Mouse (Mus musculus) mouse trophoblast stem cell (cell line): ENCODE measurements at regions not wholly inside any gene's neighbourhood (a gene's known extent, or its start where the extent isn't known, plus 50 kb on each side); places are given as distances from the start of the nearest gene placed in this dataset.

Experiments used
- in situ Hi-C, 2 experiments: fragments of 300-500 bp; cut with MseI, MboI; formaldehyde crosslinking; loops; 2 replicates in 1 of 2; 3 replicates in 1 of 2; pipeline ENCODE4 v1.15.1; 2025

DNA sequence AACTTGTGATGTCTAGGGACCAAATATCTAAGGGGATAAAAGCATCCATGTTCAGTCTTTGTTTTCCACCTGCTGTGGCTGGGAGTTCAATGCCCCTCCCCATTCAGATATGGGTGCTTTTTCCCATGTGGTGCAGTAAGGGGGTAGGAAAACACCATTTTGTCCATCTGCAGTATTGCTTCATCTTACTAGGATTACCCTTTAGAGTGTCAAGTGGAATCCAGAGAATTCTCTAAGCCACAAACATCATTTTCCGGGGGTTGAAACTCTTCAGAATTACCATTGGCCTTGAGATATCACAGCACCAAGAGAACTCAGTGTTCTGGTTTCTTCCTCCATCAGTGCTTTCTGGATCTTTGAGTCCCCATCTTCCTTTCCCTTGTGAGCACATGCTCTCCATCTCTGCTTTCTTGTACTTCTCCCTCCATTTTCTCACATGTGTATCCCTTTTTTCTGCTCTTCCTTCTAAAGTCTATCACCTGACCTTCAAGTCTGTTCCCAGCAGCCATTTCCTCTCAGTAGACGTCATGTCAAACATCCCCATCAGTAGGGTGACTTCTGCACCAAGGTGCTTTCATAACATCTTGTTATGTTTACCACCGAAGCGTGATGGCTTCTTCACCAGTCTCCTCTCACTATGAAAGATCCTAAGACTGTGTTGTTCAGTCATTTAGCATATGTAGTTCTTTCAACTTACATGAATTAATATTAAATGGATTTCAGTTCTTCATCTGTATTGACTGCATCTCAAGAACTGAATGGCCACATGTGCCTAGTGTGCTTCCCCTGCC, 431.6 kb upstream of the Ubash3b start:
- in situ Hi-C loops: no loop called here

DNA sequence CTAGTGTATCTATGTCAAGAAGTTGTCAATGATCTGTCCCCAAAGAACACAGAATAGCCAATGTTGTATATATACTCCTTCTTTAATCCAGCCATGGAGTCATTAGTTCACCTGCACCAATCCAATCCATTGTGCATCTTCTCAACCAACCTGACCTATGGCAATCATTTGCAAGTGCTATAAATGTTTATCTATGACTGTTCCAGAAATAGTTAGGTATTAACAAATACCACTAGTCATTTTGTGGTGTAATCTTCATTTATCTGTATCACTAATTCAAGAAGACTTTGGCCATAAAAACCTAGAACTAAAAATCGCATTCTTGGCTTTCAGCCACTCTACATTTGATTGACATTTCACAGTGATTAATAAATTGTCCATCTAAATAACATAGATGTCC, 430.6 kb upstream of the Ubash3b start:
- in situ Hi-C loops: no loop called here

DNA sequence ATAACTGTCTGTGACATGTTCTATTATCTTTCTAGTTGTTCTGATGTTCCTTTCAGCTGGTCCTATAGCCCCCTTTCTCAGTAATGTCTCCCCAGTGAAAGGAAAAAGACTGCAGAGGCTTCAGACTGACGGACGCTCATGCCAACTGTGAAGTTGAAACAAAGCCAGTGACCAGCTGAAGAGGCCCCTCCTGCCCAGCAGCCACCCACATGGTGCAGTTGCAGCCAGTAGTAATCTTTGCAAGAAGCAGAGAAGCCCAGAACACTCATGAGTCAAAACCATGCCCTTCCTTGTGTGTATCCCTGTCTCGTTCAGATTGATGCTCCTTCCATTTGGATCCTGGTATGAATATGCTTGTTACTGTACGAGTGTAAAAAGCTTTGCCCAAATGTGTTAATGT, 428.7 kb upstream of the Ubash3b start:
- in situ Hi-C loops: no loop called here

DNA sequence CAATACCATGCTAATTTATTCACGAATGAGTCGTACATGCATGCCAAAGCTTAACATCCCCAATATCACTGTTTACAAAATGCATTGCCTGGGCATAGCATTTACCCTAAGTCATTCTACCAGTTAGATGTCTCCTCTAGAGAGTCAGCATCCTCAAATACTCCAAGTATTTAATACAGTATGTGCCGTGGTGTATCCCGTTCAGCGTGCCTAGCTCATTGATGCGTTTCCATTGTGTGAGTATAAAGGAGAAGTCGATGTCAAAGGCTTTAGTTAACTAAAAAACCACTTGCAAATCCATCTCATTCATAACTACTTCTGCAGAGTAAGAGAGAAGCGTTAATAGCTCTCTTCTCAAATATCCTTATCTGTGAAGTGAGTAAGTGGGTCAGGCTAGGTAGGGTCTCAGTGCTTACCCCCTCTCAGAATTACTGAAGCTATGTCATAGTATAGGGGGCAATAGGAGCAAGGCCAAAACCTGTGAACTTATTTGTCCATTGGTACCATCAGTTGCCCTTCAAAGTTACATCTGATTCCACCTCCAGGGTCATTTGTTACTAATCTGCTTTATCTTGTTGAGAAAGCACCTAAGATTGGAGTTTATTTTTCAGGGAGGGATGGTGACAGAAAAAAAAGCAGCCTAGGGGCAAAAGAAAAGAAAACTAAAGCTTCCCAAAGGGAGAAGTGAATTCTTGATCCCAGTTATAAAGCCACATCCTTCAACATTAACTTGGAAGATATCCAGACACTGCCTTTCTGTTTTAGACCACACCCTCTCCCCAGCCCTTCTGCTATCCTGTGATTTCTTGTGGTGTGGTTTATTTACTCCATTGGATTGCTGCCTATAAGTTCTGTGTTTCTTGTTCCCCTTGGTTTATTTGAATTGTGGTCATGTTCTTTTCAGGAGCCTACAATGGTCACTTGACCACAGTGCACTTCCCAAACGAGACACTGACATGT, 427.2 kb upstream of the Ubash3b start:
- in situ Hi-C loops: no loop called here

DNA sequence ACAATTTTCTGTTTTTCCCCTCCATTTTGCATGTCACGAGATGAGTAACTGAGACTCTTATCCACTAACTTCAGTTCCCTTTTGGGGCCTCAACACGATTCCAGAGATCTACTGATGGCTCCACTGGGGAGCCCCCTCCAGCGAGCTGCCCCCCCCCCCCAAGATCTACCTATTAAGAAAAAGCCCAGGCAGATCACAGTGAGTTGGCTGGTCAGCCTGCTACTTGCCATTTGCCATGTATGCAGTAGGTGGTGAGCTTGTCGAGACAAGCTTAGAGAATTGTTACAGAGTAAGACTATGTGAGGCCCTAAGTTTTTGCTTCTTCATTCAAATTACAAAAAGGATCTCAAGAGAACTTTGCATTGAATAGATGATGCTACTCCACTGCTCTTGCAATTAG, 426.3 kb upstream of the Ubash3b start:
- in situ Hi-C loops: no loop called here

DNA sequence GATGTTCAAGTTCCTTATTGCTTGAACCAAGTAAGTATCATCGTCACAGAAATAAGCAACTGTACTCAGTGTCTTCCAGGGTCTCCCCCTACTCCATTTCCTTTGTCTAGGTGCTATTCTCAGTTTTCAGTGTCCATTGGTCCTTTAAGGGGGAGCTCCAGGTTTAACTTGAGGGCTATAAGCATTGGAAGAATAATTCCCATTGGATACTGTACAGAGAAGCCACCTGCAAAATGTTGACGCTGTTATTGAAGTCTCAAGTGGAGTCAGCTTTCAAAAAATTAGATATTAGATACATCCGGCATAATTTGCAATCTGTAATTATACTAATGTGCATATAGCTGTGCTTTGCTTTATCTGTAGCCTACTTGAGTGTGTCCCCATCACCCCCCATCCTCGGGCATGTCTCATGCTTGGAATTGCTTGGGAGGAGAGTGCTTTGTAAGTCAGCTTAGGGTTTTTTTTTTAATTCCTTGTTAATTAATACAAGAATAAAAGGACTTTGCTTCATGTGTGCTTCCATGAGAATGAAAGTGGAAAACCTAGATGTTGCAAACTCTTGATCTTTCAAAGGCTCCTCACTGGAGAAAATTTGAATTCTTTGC, 425.6 kb upstream of the Ubash3b start:
- in situ Hi-C loops: no loop called here

DNA sequence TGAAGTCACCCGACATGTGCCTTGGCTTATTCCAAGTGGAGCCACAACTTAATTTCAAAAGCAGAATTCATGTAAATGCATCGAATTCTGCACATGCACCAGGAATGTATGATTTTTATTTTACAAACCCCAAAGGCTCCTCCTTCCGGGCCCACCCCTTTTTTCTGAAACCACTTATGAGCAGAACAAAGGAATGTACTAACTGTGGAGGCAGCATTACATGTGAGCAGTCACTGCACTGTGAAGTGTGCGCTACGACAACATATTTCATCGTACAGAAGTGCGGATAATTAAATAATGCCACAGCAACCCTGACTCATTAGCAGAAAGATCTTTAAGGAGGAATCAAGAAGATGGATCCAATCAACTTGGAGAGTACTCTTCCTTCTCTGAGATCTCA, 424.8 kb upstream of the Ubash3b start:
- in situ Hi-C loops: no loop called here

DNA sequence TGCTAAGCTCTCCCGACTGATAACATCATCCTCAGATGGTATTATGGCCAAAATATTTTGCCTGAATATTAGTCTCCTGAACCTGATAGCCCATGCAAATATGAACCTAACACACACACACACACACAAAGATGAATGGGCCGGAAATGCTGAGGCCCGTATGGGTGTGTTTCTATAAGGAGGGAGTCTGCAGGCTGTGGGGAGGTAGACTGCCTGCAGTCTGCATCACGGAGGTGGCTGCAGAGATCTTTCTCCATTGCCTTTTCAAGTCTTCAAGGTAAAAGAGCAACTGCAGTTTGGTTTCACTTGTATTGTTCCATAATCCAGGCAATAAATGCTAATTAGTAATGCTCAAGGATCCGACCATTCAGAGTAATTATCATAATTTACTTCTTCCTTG, 424.3 kb upstream of the Ubash3b start:
- in situ Hi-C loops: no loop called here

DNA sequence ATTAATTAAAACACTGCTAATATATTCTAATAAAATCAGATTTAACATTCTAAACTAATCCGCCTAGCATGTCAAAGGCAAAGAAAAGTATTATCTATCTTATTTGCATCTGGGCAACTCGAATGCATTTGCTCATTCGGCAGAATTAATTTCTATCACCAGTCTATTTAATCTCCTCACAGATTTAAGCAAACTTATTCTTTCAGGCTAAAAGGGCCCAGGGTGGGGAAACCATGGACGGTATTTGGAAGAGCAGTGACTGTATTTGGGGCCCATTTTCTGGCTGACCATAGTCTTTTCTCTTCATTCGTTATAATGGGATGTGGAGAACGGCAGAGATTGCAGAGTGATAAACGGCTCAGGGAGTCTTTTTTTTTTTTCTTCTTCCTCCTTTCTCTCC, 423.5 kb upstream of the Ubash3b start:
- in situ Hi-C loops: no loop called here

DNA sequence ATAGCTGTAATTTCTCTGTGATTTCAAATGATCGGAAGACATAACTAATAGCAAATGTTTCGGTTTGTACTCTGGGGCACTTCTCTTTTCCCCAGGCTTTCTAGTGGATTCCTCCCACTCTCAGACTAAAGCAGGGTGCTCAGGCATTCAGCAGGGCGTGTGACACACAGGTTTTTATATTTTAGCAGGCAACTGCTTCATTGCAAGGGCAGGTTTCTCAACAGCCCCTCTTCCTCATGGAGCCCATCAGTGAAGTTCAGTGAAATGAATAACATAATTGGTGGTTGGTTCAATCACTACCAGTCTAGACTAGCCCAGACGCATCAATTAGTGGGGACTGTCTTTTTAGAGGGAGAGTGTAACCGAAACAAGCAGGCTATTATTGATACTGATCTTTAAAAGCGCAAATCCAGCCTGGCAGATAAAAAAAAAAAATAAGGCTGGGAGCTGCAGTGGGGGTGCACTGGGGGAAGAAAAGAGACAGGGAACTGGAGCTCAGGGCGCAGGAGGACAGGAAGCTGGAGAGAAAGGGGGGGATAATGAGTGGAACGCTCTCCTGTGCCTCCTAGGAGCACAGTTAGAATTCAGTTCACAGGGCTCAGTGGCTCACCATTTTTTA, 422.3 kb upstream of the Ubash3b start:
- in situ Hi-C loops: no loop called here

DNA sequence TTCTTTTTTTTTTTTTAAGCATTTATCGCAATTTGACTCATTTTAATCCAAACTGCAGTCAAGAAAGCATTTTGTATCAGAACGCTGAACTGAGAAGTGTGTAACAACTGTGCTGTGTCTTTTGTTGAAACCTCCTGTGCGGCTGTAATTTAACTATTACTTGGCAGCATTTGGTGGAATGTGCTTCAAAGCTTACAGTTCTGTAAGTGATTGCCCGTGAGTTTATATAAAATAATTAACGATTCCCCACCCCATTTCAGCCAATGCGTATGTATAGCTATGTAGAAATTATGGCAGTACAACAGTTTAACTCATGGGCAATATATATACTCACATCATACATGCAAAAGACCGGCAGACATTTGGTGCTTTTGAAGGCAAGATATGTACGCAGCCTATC, 421.8 kb upstream of the Ubash3b start:
- in situ Hi-C loops: no loop called here

DNA sequence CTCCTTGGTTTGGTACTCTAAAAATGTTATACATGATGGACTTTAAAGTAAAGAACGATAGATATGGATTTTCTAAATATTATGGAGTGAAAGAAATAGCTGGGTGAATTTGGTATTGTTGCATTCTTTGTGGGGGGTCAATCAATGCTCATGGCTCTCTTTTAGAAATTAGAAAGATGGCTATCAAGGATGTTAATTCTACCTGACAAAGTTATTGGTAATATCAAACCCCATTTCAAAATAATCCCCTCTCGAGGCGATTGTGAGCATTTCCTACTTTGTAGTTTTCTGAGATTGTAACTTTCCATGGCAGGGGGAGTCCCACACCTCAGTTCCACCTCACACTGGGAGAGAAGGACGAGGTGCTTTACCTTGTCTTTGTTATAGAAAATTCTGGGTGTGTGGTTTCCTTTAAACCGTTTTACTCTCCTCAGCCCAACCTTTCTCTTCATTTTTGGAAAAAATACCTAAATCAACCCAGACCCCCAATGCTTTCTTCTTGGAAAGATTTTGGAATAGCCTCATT, 421.3 kb upstream of the Ubash3b start:
- in situ Hi-C loops: no loop called here

DNA sequence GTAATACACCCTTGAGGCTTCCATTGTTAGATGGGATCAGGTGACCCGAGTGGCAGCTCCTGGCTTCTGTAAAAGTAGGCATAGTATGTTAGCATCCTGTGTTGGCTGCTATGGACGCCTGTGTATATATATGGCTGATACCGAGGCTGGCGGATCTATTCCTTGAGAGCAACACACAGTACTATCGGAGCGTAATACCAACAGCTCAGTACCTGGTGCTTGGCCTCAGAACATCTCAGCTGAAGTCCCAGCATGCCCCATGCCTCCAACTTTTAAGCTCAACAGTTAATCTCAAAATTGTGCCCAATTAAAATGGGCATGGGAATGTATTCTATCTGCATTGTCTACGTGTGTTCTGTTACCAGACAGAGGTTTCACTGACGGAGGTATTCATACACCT, 420.7 kb upstream of the Ubash3b start:
- in situ Hi-C loops: no loop called here

DNA sequence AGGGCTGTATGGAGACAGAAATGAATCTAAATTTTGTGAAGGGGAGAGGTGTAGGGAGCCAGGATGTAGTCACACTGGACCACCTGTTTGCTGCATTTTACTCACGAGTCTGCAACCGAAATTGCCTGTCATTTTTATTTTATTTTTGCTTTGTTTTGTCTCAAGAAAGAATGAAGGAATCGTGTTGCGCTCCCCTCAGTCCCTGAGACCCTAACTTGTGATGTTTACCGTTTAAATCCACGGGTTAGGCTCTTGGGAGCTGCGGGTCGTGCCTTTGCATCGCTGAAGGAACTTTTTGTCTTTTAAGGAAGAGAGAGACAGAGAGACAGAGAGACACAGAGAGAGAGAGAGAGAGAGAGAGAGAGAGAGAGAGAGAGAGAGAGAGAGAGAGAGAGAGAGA, 420.2 kb upstream of the Ubash3b start:
- in situ Hi-C loops: no loop called here

DNA sequence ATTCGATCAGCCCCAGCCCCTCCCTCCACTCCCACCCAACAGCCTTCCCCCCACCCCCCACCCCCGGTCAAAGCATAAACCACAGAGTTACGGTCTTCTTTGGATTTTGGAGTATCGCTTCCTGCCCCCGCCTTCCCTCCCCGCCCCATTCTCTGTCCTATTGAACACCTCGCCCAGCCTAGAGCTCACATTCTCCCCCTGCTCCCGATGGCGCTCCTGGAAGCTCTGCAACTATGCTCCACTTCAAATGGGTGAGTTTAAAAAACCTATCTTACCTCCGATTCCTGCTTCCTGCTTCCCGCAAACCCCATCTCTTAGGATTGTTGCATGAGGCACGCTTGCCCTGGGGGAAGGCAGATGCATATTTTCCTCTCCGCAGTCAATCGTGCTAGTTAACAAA, 419.7 kb upstream of the Ubash3b start:
- in situ Hi-C loops: no loop called here

DNA sequence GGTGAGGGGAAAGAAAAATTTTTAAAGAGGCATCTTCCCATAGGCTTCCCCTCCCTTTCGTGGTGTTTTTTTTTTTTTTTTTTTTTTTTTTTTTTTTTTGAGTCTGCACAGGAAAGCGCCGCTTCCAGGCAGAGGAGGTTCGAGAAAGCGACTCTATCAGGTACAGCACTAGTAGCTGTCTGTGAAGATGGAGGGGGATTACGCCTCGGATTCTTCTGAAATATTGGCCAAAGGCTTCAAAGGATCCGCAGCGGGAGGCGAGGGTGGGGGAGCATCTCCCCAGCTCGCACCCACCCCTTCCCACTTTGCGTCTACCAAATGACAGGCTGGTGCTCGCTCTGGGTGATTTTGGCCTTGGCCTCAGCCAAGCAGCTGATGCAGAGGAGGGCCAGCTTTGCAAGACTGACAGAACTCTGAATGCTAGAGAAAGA, 419.1 kb upstream of the Ubash3b start:
- in situ Hi-C loops: no loop called here

DNA sequence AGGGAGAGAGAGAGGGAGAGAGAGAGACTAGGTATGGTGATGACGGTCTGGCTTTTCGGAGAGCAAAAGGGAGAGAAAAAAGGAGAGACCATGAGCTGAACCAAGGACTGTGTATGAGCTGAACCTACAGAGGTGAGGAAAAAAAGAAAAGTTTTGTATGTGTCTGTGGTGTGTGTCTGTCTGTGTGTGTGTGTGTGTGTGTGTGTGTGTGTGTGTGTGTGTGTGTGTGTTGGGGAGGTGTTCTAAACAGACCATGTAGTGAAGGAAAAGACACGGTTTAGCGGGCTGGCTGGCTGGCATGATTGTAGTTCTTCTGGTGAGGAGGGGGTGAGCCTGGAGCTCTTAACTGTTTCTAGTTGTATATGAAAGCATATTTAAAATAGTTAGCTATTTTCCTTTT, 418.6 kb upstream of the Ubash3b start:
- in situ Hi-C loops: no loop called here

DNA sequence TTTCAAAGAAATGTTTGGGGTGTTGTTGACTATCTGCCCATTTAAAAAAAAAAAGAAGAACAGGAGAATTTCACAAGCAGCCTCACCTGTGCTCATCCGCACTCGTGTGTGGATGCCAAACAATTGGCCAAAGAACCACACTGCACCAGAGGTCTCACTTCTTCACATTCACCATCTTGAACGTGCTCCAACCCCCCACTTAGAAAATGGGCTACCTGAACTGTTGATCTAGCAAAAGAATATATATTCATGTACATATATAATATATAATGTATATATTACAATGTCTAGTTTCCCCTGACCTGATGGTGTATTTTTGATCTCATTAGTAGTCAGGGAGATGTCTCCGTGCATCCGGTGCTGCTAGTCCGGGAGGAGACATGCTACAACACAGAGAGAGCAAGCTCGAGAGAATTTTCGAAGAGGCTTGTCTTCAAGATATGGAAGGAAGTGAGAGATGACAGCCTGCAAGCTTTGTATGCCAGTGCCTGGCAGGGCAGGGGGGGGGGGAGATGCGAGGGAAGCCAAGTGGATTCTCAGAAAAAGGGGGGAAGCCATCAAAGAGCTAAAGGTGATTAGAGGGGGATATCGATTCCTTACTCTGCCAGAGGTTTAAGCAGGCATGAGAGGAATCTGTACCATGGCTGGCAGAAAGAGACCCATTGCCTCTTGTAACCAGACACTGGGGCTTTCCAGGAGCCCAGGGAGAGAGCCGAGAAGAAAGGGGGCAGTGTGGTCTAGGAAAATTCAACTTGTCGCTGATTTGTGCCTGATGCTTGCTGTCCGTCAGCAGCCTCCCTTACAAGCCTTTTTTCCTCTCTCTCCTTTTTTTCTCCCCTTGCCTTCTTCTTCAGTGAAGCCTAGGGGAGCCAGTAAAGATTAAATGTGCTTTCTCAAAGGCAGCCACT, 417.9 kb upstream of the Ubash3b start:
- in situ Hi-C loops: no loop called here

DNA sequence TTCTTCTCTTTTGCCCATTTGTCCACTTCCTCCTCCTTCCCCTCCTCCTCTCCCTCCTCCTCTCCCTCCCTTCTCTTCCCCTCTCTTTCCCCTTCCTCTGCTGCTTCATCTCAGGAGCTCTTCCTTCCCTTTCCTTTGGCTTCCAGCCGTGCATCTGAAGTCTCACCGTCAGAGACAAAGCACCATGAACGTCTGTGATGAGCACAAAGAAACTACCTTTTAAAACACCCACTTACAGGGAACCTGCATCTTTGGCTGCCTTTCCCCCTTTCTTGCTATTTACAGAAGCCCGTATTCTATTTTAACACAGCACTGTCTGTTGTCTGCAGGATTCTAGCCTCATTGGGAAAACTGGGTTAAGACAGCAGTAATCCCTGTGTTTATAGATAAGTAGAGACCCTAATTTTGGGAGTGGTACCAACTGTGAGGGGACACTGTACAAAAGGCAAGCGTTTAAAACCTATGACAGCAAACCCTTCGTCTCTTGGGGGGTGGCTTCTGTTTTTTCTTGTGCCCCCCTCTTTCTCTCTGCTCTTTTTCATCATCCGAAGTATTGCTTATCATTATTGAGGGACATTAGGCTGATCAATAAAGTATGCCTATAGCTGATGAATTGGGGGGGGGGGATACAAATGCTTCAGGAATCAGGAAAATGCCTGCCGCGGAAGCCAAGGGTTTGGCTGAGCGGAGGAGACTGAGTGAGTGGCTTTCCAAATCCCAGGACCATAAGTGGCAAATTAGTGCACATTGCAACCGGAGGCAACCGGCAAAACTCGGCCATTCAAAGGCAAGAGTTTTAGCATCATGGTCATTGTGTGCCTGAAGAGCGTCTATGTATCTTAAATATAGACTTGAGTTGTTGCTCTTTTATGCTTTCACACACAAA, 417.0 kb upstream of the Ubash3b start:
- in situ Hi-C loops: no loop called here

DNA sequence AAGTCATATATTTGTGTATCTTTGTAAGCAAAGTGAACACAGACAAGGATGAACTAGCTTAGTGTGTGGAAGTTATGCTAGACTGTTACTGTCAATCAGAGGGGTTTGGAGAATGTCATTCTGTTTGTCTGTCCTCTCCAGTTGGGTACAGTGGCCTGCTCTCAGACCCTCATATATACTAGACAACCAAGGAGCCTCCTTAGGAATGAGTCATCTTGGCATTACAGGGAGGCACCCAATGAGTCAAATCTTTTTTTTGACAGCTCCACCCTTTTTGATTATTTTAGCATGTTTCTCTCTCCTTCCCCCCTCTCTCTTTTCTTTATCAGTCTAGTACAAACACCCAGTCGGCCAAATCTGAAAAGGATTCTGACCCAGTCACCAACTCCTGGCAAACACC, 416.3 kb upstream of the Ubash3b start:
- in situ Hi-C loops: no loop called here
